Mouse (Mus musculus) Patski (cell line): ENCODE measurements around the gene Dennd6a. TPM values are rescaled to one million over a fixed set of nuclear protein-coding genes. Genes with fewer than 3 reads are reported as not detected.

Experiments used
- ATAC-seq: fragments of 100-300 bp; one replicate; pipeline ENCODE4 v1.8.0; 2021
- CTCF ChIA-PET: fragments of 350-600 bp; sonication (Branson Sonifier 250); formaldehyde crosslinking; loops from one replicate; lab custom pipeline; 2022; ENCODE audit warnings: inconsistent platforms; lab: Charles Lee
- POLR2A ChIA-PET: fragments of 350-600 bp; sonication (Branson Sonifier 250); formaldehyde crosslinking; loops from one replicate; lab custom pipeline; 2022; ENCODE audit warnings: antibody characterized with exemption, inconsistent platforms; lab: Charles Lee
- DNase-seq: peaks from one replicate; pipeline ENCODE4 v3.0.0-alpha.2; 2011; ENCODE audit warnings: low read depth, low spot score
- H3K27me3 ChIP-seq: fragments of 371-371 bp; one replicate; pipeline ENCODE4 v1.5.1; 2021
- CTCF ChIP-seq: fragments of 100-300 bp; IDR thresholded peaks from one replicate; pipeline ENCODE4 v1.5.1; 2021
- in situ Hi-C: fragments of 300-500 bp; cut with MboI; formaldehyde crosslinking; loops from 3 replicates; pipeline ENCODE4 v1.11.1; 2018; ENCODE audit warnings: low pct_unique_long_range_greater_than_20kb, mixed read lengths
- polyA plus RNA-seq: library from polyadenylated mRNA; unstranded; gene quantifications from one replicate; pipeline ENCODE4 v1.2.3, GENCODE M21; 2021

Gene Dennd6a
- polyA plus RNA-seq, 1 experiment from 2014 or later = 23.6 TPM

DNA sequence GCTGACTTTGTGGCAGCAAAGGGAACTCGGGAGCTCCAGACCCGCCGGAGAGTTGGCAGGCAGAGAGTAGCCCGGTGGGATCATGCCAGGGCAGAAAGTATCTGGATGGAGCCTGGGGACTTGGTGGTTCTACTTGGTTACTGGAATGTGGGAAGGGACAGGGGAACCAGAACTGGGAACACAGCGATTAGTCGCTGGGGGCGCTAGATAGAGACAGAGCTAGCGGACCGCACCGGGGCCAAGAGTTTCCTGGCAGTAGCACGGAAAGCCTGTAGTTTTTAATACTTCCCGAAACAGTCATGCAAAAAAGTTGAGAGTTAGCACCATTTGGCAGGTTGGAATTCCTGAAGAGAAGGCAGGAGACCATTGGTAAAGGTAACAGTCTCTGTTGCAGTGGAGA lies 101.7 kb downstream of the Dennd6a start:
- CTCF ChIA-PET = no interaction called here
- ATAC-seq (no peak), DNase-seq (no peak)
- in situ Hi-C loops = no loop called here
- H3K27me3 ChIP-seq = peaks cover 29% of the 10 kb centered on the region
- TF ChIP-seq CTCF = no peak
- POLR2A ChIA-PET = no interaction called here

DNA sequence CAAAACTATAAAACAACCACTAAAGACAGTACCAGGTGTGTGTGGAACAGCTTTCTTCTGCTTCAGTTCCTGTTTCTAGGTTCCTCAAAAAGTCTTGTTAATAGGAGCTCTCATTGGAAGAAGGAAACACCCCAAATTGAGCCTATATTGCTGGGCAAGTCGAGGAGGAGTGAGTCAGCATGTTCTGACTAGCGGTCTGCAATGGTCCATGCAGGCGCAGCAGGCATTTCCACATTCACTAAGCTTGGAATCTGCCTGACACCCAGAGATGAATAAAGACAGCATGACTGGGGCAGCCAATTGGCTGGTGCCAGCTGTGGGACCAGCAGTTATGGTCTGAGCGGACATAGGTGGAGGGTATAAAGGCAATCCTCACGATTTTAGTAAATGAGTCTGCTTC lies 102.1 kb downstream of the Dennd6a start:
- CTCF ChIA-PET = no interaction called here
- in situ Hi-C loops = no loop called here

More for the DNA sequence above, 102.1 kb downstream of the Dennd6a start:
- H3K27me3 ChIP-seq = peaks cover 33% of the 10 kb centered on the region
- DNase-seq (no peak), ATAC-seq (no peak)
- no peak for TF ChIP-seq CTCF
- POLR2A ChIA-PET = no interaction called here

Other genes starting within 250 kb of the Dennd6a start
- gene Slmap, start 38.9 kb upstream of the Dennd6a start, polyA plus RNA-seq = 121 TPM
- 302 TPM for gene Arf4, start 64.2 kb downstream of the Dennd6a start, polyA plus RNA-seq
- 8.6 TPM for gene Pde12, start 96.0 kb downstream of the Dennd6a start, polyA plus RNA-seq
- gene Dnah12, start 119.4 kb downstream of the Dennd6a start, polyA plus RNA-seq = 0.04 TPM